Mouse (Mus musculus): ENCODE data around the gene Atp8b3.

DNA sequence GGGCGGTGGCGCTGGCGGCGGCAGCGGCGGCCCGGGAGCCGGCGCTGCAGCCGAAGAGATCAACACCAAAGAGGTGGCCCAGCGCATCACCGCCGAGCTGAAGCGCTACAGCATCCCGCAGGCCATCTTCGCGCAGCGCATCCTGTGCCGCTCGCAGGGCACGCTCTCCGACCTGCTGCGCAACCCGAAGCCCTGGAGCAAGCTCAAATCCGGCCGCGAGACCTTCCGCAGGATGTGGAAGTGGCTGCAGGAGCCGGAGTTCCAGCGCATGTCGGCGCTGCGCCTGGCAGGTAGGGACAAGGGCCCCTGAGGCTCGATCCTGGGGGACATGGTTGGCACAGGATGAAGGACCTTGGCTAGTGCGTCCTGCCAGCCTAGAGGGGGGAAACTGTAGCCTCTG lies 43.0 kb downstream of the Atp8b3 start:
- TF ChIP-seq CTCF (IDR thresholded peaks at IDR 0.05; ENCODE audit: borderline replicate concordance, extremely low read depth, insufficient read depth, insufficient read length) (no peak), POLR2A (IDR thresholded peaks at IDR 0.05; ENCODE audit: borderline replicate concordance, extremely low read depth, insufficient read depth, insufficient read length, poor library complexity, severe bottlenecking) (no peak)

Measured in brain, embryonic 14.5 days (tissue).